Mouse (Mus musculus) brown adipose tissue, adult 24 weeks (tissue): ENCODE results near the gene Obsl1. TPM values are rescaled to one million over a fixed set of nuclear protein-coding genes. Genes with fewer than 3 reads are reported as not detected.

ENCODE experiments used
- H3K27ac ChIP-seq: fragments of 200-500 bp; replicated peaks from 2 replicates; pipeline ENCODE4 v1.5.1; 2012; ENCODE audit warnings: low read depth, mild to moderate bottlenecking, low read length
- H3K4me1 ChIP-seq: fragments of 200-500 bp; 2 replicates; pipeline ENCODE4 v1.6.1; 2012; ENCODE audit warnings: low read length, mixed read lengths; ENCODE audit not compliant: control insufficient read depth, insufficient read depth, insufficient read length
- H3K4me3 ChIP-seq: fragments of 200-500 bp; 2 replicates; pipeline ENCODE4 v1.5.1; 2012; ENCODE audit warnings: low read depth, mild to moderate bottlenecking, low read length, moderate library complexity; ENCODE audit not compliant: insufficient read depth
- polyA plus RNA-seq: library from polyadenylated mRNA; stranded (reverse); fragments of >200 nt; gene quantifications from 2 replicates; pipeline ENCODE4 v1.2.4, GENCODE M21; 2012; ENCODE audit not compliant: missing spikeins, insufficient read depth, insufficient read length

Gene Obsl1
- polyA plus RNA-seq, 1 experiment: 0.87 TPM

DNA sequence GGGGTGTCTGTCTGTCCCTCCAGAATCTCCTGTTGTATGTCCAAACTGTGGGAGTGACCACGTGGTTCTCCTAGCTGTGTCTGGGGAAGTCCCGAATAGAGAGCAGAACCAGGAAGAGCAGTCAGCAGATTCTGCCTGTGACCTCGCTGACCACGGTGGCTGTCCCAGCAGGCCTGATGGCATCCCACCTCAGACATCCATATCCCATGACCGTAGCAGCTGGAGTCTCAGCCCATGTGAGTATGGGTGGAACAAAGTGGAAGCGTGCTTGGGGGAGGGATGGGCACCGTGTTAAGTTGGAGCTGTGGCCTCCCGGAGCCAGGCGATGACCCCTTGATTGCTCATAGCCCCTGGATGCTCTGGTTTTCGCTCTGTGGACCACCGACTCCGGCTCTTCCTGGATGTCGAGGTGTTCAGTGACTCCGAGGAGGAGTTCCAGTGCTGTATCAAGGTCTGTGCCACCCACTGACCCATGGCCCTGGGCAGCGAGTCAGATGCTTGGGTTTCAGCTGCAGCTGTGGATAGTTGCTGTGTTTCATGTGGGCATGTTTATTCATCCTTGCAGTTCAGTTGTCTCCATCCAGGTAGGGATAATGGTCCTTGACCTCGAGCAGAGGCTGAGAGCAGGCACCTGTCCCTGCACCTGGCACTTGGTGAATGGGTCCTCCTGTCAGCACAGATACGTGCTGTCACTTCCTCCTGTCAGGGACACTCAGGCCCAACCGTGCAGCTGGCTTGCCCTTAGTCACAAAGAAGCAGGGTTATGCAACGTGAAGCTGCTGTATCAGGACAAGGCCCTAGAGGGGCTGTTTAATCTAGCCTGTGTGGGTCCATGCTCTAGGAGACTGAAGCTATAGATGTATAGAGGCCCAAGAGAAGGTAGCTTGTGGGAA is 26.3 kb upstream of the Obsl1 start:
- Histone ChIP-seq H3K4me1 (no peaks in the 10 kb centered on the region), H3K27ac (no peak overlapping the region), H3K4me3 (no peak overlapping the region)

DNA sequence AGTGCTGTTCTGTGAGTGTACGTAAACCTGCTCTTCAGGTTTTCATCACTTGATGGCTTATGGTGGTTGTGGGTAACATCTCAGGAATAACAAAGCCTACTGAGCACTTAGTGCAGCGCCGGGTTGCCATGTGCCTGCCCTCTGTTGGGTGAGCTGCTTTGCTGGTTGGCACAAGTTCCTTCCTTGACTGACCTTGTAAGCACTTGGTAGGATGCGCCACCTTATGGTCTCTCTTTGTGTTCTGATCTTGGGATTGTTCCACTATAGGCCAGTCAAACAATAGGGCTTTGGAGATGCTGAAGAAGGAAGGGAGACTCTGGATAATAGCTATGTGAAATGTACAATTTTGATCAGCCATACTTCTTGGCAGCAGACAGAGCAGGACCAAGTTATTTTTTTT is 24.3 kb upstream of the Obsl1 start:
- no peak overlapping the region for H3K27ac ChIP-seq
- H3K4me3 ChIP-seq: no peak overlapping the region
- H3K4me1 ChIP-seq: no peaks in the 10 kb centered on the region

DNA sequence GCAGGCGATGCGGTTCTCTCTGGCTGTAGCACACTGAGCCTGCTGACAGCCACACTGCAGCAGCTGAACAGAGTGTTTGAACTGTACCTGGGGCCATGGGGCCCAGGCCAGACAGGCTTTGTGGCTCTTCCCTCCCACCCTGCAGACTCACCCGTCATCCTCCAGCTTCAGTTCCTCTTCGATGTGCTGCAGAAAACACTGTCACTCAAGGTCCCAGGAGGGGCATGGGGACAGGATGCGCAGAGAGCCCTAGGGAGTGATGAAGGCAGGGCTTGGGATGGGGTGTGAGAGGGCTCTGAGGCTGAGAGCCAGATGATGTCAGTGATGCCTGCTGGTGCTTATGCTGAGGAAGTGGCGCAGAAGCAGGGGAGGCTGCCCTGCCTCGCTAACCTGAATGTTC is 18.4 kb upstream of the Obsl1 start:
- Histone ChIP-seq H3K4me1 (no peaks in the 10 kb centered on the region), H3K27ac (no peak overlapping the region), H3K4me3 (no peak overlapping the region)

DNA sequence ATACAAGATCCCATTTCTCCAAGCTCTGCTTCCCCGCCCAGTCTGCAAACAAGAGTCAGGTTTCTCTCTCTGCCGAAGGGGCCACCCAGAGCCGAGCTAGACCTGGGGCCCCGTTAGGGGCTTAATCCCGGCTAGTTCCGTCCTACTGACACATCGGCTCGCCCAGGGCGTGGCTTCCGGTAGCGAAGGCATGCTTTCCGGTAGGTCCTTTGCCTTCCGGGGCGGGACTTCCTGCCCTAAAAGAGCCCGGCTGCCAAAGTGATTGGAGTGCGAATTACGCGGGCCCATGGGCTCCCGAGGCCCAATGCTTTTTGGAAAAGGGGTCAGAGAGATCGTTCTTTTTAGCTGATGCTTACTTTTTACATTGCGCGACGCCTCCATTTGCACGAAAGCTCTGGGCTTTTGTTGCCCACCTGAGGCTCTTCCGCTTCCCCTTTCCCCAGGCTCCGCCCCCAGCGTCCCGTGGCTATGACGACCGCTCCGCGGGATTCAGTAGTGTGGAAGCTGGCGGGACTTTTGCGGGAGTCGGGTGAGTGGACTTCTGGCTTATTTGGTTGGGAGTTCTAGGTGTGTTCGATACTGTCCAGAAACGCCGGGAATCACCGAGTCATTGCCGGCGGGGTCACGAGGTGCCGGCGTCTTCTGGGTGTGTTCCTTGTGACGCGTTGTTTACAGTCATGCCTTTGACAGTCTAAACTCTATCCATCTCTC is 15.2 kb upstream of the Obsl1 start, which contains the start of gene Stk11ip:
Gene Stk11ip, plus strand, starts transcription at position 209 of the 711 bp plus-strand sequence.
- peak within 1 kb of the TSS; percentile 87 for H3K27ac ChIP-seq
- peak within 1 kb of the TSS; percentile 85 for H3K4me3 ChIP-seq
- H3K4me1 ChIP-seq: no peaks in the 10 kb centered on the region

DNA sequence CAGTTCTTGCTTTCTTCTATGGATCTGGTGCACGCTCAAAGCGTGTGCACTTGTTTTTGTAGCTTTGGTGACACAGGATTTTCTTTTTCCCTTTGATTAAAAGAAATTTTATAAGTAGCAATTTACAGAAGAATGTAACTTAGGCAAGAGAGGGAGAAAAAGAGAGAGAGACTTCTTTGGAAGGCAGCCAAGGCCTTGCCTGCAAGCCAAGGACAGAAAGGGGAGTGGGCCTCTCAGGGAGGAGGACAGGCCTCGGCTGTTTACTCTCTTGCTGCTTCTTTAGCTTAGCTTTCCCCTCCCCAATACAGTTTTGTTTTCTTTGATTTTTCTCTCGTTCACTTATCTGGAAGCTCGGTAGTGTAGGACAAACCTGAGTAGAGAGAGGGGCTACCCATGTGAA is 13.3 kb upstream of the Obsl1 start:
- Histone ChIP-seq H3K4me1 (no peaks in the 10 kb centered on the region), H3K27ac (no peak overlapping the region), H3K4me3 (no peak overlapping the region)

DNA sequence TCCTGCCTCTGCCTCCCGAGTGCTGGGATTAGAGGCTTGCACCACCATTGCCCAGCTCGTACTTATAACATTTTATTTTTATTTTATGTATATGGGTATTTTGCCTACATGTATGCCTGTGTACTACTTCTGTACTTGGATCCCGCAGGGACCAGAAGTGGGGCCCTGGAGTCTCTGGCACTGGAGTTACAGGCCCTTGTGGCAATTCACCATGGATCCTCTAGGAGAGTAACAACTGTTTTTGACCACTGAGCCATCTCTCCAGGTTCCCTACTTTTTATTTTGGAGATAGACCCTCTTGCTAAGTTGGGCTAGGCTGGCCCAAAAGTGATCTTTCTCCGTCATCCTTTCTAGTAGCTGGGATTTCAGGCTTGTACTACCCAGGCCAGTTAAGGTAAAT is 12.2 kb upstream of the Obsl1 start:
- Histone ChIP-seq H3K27ac (no peak overlapping the region), H3K4me3 (no peak overlapping the region), H3K4me1 (no peaks in the 10 kb centered on the region)

DNA sequence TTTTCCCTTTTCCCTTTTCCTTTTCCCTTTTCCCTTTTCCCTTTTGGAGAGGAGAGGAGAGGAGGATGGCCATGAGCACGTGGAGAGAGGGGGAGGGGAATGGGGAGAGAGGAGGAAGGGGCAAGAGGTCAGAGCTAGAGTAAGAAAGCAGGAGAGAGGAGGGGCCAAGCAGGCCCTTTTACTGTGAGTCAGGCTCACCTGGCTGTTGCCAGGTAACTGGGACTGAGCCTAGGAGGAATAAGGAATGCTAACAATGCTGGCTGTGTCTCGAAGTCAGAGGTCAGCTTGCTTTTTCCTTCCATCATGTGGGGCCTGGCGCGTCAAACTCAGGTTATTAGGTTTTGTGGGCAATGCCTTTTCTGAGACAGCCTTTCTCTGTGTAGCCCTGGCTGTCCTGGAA is 11.7 kb upstream of the Obsl1 start:
- Histone ChIP-seq H3K4me3 (no peak overlapping the region), H3K27ac (no peak overlapping the region)

DNA sequence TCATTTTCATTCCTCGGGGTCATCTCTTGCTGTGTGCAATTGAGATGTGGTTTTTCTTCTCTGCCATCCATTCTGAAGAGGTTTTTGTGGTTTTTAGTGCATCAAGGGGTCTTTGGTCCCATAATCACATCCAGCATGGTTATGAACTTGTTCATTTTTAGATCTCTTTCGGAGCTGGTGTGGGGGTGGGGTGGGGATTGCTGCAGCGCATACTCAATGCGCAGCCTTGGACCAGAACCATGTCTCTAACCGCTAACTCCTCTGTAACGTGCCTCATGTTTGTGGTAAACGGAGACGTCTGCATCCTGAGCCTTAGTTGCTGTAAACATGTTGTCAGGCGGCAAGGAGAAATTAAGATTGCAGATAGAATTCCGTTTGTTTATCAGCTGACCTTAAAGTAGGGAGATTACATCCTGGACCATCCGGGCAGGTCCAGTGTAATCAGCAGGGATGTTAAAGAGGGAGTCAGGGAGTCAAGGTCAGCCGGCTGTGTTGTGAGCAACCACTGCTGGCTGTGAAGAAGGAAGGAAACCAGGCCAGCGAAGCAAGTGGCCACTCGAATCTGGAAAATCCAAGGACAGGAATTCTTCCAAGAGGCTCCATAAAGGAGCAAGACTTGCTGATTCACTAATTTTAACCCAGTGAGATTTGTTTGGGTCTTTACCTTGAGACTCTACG is 10.6 kb upstream of the Obsl1 start:
- Histone ChIP-seq H3K27ac (no peak overlapping the region), H3K4me1 (no peaks in the 10 kb centered on the region), H3K4me3 (no peak overlapping the region)

More for the DNA sequence above, 11.7 kb upstream of the Obsl1 start:
- H3K4me1 ChIP-seq: no peaks in the 10 kb centered on the region

DNA sequence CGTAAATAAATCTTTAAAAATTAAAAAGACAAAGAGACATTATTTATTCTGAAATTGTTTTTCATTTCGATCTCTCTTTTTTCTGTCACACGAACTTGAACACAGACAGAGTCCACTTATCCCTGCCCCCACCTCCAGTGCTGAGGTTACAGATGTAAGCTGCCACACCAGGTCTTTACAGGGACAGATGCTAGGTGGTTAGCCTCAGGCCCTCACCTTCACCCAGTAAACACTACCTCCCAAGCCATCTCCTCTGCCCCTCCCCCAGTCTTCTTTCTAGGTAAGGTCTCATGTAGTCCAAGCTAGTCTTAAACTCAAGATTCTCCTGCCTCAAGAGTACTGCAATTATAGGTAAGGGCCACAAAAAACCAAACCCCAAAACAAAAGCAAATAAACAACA is 6.3 kb upstream of the Obsl1 start:
- Histone ChIP-seq H3K4me1 (no peaks in the 10 kb centered on the region), H3K4me3 (no peak overlapping the region), H3K27ac (no peak overlapping the region)

DNA sequence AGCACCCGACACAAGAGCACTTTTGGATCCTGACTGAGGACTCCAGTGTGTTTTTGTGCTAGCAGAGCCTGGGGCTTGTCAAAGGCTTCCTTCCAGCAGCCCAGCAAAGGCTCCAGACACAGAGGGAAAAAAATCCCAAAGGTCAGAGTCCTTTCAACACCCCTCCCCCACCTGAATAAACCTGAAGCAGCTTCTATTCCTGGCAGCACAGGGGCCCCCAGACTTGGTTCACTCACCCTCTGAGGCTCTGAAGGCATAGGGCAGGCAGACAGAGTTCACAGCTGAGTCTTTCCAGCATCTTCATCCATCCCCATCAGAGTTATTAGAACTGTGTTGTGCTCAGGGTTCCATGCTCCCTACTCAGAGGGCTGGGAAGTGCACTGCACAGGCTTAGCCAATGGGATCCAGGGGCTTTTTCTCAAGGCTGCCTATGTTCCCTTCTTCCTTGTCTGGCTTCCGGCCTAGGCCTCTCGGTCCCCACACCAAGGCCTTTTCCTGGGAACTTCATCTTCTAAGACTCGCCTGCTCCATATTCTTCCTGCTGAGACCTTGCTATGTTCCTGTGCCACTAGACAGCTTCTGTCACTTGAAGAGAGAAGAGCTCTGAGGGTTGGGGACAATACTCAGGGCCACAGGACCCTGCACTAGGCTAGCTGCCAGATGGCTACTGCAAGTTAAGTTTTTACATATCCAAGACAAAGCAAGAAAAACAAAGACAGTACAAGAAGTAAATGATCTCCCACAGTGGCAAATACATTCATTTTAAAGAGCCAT is 5.4 kb upstream of the Obsl1 start:
- Histone ChIP-seq H3K27ac (no peak overlapping the region), H3K4me1 (no peaks in the 10 kb centered on the region), H3K4me3 (no peak overlapping the region)

DNA sequence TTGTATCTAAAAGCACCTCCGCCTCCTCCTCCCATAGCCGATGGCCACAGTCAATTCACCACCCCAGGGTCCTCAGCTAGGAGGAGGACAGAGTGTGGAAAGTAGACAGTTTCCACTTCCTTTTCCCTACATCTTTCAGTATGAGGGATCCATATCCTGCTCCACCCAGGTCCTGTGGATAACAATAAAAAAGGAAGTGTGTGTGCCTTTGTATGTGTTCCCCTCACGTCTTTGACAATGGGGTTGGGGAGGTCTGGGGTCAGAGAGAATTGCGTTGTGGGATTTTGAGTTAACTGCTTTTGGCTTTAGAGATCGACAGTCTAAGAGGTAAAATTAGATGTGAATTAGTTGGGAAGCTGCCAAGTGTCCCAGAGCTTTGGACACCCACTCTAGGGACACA is 3.9 kb upstream of the Obsl1 start:
- Histone ChIP-seq H3K27ac (no peak overlapping the region), H3K4me3 (no peak overlapping the region), H3K4me1 (no peaks in the 10 kb centered on the region)

DNA sequence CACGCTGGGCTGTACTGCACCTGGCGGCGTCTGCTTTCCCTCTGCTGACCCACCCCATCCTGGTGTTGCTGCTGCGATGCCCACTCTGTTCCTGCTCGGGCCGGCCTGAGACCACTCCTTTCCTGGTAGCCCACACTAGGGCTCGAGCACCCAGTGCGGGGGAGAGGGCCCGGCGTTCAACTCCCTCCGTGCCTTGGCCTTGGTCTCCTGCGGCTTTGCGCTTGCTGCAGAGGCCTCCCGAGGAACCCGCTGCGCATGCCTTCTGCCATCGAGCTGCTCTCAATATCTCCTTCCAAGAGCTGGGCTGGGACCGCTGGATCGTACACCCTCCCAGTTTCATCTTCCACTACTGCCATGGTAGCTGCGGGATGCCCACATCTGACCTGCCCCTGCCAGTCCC is 3.3 kb upstream of the Obsl1 start:
- Histone ChIP-seq H3K4me1 (no peaks in the 10 kb centered on the region), H3K4me3 (no peak overlapping the region), H3K27ac (no peak overlapping the region)

DNA sequence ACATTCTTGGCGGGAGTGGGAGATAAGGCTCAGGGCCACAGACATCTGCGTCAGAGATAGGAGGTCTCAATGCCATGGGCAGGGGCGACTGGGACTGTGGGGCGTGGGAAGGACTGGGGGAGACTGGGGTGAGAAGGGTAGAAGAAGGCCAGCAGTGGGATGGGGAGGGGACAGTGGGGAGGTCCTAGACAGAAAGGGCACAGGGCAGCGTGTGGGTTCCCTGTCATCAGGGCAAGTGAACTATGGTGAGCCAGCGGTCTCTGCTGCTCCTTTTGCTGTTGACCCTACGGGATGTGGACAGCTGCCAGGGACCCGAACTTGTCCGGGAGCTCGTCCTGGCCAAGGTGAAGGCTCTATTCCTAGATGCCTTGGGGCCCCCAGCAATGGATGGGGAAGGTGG is 754 bp upstream of the Obsl1 start, which contains the start of gene Inha:
Gene Inha, plus strand, starts transcription at position 72 of the 400 bp plus-strand sequence.
- H3K4me1 ChIP-seq: no peaks in the 10 kb centered on the region
- H3K27ac ChIP-seq: no peak within 1 kb of the TSS
- H3K4me3 ChIP-seq: peak within 1 kb of the TSS; percentile 55

DNA sequence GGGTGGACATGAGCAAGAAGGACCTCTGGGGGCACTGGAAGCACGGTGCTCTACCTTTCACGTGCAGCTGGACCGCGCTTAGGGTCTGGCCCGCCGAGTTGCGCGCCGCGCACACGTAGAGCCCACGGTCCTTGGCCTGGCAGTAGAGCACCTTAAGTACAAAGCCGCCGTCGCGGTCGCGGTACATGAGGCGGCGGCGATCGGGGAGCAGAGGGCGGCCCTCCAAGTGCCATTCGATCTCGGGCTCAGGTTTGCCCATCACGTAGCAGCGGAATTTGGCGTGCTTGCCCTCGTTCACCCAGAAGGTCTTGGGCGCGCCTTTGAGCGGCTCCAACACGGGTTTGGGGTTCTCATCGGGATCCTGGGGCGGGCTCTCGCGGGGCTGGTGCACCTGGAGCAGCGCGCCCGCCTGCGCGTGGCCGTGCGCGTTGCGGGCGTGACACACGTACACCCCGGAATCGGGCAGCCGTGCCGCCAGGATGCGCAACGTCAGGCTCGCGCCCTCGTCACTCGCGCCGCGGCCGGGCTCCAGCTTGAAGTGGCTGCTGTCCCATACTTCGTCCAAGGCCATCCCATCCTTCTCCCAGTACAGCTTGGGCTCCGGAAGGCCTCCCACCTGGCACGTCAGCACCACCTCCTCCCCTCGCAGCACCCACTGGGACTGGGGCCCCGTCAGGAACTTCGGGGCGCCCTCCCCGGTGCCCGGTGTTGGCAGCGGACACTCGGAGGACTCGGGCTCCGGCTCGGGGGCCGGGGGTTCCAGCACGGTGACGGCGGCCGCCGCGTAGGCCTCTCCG is 895 bp downstream of the Obsl1 start:
- Histone ChIP-seq H3K4me1 (no peaks in the 10 kb centered on the region), H3K27ac (no peak overlapping the region), H3K4me3 (peak overlapping the region; percentile 55)
